Mouse (Mus musculus) naive thymus-derived CD4-positive, alpha-beta T cell, adult 2 months (primary cell): ENCODE measurements around the gene Srpk2.
"Not testable (repeated sequence)": the region's sequence is repeated elsewhere in the genome, so short reads cannot be mapped to it uniquely, and the experiment has no call there.

Experiments
- DNase-seq: peaks from one replicate; pipeline ENCODE4 v3.0.0-alpha.2; 2011; ENCODE audit warnings: low read depth

Gene Srpk2

DNA sequence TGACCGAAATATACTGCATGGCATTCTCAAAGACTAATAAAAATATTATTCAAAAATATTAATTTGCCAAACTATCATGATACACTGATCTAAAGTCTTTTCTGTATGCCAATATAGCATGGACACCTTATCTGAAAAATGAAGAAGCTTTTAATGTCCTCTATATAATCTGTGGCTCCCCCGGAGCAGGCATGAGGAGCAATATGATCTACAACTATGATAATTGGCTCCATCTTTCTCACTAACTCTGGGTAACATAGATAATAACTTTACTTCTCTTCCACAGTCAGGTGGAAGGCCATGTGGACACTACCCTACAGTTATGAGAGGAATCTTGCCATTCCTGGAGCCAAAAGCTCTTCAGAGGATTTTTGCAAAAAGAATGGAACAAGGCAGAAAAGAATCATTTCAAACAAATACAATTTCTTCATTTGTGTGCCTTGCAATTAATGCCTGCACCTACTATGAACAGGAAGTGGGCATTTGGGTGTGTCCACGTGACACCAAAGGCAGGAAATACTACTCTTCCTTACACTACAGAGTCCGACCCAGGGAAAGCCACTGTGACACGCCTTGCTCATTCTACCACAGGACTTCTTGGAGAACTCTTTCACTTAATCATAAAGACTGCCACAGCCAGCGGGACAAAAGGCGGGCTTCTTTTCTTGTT lies 80.2 kb downstream of the Srpk2 start:
- peak; percentile 62 for DNase-seq

DNA sequence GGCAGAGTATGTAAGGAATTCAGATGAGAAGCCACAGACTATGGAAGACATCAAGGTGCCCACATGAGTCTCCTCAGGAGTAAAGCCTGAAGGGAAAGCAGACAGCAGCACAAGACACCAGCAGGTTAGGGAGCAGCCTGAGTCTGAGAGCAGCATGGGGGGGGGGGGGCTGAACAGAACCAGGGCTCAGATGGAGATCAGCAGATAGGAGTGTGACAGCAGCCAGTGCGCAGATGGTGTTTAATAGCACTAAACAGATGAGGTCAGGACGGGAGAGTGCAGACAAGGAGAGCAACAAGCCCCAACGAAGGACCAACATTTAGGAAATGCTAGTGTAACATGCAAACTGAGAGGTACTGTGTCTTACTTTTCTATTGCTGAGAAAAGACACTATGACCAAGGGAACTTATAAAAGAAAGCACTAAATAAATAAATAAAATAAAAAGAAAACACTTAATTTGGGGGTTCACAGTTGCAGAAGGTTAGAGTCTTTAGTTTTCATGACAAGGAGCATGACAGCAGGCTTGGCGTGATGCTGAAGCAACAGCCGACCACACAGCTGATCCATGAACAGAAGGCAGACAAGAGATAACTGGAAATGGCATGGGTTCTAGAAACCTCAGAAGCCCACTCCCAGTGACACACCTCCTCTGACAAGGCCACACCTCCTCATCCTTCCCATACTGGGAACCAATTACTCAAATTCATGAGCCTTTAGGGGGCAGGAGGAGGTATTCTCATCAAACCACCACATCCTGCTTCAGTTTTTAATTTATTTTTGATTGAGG lies 84.5 kb downstream of the Srpk2 start:
- DNase-seq: no peak

DNA sequence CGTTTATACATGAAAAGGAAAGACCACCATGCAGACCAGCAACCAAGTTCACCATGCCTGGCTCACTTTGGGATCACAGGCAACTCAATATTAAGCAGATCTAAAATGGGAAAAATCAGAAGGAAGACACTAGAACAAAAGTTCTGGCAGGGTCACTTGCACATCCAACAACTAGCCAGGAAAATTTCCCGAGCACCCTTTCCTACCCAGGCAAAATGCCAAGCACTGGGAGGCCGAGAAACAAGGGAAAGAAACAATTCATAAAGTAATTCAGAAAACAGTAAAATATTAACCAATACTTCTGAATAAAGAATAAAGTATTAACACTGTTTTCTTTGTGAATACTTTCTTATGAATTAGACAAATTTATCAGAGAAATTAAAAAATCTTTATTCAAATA lies 85.2 kb downstream of the Srpk2 start:
- no peak for DNase-seq

DNA sequence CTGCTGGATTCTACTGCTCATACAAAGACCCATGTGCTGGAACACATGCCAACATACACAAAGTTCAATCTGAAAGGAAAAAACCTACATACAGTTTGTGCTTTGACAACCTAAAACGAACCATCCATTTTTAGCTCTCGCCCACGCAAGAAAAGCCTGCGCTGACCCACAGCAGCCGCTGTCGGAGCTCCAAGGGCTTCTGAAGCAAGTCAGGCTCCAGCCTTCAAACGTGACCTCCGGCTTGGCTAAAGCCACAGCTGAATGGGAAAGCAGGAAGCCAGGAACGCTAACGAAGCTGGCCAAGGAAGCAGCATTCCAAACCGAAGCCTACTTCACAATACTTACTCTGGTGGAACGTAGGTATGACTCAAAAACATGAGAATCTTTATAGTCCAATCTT lies 85.9 kb downstream of the Srpk2 start:
- no peak for DNase-seq

DNA sequence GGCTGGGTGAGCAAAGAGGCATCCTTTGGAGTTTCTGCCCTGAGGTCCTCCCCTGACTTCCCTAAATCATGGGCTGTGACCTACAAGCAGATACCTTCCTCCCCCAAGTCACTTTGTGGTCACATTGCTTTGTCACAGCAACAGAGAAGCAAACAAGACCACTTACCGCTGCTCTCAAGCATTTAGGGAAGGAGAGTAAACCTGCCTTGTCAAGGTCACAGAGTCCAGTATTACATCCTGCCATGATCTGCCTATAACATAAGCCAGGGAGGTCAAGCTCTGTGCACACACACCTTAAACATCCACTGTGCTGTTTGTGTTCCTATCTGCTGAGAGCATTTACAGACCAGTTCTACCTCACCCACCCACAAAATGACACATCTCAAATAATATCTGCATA lies 86.4 kb downstream of the Srpk2 start:
- no peak for DNase-seq

DNA sequence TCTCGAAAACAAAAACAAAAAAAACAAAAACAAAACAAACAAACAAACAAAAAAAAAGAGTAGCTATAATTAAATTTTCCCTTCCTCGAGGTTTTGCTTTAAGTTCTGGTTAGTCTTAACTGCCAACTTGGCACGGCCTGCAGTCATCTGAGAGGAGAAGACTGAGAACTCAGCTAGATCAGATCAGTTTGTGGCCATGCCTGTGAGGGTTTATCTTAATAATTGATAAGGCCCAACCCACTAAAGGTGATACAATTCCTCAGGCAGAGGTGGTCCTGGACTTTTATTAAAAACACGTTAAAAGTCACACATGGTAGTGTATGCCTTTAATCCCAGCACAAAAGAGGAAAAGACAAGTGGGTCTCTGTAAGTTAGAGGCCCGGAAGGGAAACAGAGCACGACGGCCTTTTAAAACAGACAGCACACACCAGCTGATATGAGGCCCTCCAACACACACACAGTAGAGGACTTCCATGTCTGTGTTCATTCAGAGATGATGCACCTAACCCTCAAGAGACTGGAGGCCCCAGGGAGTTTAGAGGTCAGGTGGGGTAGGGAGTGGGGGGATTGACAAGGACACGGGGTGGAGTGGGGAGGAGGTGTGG lies 87.1 kb downstream of the Srpk2 start:
- no peak for DNase-seq

DNA sequence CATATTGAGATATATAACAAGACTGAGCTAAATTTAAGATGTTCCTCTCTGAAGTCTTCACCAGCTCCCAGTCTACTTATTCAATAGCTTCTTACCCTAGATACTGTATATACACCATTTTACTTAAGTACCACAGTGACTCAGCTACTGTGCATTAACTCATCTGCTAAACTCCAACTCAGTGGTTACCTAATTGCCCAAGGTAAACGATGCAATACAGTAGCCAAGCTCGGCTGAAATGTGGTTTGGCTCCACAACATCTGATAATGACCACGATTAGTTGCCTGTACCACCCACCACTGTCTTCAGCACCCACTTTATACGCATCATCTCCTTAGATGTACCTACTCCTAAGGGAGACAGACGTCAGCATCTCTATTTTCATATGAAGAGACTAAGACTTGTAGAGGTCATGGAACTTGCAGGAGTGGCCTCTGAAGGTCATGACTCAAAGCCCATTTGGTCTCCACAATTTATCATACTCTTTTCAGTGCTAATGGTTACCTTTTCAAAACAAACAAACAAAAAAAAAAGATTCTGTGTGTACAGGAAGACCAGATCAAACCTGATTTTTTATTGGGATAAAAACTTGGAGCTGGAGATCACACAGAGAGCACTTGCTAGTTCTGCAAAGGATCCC lies 88.0 kb downstream of the Srpk2 start:
- no peak for DNase-seq

DNA sequence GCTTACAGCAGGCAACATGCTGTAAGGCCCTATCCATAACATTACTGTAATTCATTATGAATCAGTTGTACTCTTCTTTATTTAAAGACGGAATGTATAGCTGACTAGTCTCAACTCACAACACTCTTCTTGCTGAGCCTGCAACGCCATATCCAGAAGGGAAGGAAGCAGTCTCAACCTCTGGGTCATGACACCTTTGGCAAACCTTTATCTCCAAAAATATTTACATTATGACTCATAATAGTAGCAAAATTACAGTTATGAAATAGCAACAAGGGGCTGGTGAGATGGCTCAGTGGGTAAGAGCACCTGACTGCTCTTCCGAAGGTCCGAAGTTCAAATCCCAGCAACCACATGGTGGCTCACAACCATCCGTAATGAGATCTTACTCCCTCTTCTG lies 94.1 kb downstream of the Srpk2 start:
- DNase-seq: not testable (repeated sequence)

DNA sequence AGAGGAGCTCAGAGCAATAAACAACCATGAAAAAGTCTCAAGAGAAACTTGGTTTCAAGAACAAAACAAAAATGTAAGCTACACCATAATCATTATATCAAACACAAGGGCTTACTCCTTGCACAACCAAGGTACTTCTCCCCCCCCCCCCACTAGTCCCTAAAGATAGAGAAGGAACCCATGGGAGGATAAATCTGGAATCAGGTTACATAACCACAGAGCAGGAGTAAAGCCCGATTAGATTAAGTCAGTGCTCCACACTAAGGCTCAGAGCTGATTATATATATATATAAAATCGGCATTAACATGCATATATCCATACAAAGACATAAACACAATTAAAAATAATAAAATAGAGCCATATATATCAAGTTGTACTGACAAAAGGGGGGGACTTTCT lies 96.8 kb downstream of the Srpk2 start:
- no peak for DNase-seq

DNA sequence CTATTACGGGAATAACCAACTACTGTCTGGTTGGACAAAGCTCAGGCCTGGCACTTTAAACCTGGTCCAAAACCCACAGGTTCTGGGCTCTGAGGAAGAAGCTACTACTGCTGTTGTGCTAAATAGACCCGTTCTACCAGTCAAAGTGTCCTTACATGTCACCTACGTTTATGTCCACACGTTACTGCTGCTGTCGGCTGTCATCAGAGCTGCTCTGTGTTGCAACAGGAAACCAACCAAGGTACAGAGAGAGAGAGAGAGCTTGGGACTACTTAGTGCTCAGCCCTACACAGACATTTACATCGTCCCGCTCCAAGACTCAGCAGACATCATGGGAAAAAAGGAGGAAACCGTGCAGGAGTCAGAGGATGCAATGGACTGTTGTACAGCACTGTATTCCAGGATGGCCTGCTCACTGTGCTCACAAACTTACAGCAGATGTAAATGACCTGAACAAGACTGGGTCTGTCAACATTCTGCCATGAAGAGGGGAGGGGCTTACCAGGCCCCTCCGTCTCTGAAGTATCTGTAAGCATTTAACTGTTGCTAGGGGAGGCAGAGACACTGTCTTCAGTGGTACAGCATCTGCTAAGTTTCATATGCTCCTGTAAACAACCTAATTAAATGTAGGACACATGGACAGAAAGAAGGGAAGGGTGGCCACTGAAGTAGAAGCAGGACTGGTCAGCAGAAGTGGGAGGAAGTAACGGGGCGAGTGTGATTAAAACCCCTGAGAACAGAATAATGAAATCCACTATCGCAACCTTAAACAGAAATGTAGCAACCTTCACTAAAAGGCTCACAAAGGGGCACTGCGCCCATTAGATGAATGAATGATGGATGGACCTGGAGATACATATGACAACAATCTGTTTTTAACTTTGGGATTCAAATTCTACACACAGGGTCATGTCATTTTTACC lies 97.6 kb downstream of the Srpk2 start:
- DNase-seq: no peak

DNA sequence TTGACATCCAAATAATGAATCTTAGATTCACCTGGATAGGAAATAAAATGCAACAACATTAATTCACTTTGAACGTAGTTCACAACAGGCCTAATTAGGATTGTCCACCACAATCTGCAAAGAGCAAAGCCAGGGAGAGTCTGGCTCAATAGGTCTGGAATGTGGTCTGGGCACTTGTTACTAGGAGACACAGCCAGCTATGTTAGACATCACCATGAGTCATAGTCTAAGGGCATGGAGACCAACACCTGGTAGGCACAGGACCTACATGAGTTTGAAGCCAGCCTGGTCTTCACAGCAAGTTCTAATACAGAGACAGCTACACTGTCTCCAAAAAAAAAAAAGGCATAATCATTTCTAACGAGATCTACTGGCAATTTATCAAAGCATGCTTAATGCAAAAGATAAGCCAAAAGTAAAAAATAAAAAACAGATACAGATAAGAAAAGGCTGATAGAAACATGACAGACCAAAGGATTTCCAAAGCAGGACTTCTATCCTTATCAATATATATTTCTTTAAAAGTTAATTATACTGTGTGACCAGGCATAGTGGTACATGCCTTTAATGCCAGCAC lies 102.8 kb downstream of the Srpk2 start:
- no peak for DNase-seq

DNA sequence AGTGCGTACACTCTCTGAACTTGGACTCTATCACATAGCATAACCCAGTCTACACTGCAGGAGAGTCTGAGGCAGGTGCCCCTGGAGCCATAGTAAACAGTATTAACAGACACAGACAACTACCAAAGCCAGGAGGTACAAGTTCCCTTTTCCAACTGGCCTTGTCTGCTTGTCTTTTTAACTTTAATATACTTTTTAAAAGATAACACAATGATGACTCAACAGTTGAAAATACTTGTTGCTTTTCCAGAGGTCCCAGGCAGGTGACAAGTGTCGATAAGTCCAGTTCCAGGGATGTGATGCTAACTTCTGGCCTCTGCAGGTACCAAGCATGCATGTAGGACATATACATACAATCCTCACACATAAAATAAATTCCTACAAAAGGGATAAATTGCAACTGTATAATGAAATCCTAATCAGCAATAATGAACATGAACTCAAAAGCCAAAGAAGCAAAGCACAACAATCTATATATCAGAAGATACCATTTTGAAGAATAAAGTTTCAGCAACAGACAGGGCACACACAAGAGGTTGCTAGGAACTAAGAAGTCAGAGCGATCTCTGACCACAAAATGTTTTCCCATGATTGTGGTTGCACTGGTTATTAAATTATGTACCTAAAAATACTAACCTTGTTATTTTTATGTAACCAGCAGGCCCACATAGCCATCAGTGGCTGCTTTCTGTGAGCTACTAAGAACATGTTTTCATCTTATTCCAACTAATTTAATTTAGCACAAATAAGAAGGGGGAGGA lies 105.1 kb downstream of the Srpk2 start:
- no peak for DNase-seq

DNA sequence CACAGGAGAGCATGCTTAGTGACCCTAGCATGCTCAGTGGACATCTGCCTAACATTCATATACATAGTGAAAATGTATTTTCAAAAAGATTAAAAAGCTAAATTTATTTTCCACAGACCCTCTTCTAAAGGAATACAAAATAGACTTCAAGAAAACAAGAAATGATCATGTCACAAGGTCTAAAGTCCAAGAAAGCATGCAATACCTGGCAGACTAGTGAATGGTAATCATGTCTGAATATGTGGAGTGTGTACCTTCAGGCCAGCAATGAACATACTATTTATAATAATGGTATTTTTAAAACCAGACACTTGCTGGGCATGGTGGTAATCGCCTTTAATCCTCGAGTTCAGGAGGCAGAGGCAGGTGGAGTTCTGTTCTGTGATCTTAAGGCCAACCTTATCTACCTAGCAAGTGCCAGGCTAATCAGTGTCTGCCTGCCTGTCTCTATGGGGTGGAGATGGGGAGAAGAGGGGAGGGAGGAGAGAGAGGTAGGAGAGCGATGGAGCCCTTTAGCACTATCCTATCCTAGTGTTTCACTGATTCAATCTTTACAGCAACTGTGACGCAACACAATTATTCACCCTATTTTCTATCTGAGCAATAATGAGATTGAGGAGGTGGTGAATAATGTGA lies 106.0 kb downstream of the Srpk2 start:
- DNase-seq: no peak

DNA sequence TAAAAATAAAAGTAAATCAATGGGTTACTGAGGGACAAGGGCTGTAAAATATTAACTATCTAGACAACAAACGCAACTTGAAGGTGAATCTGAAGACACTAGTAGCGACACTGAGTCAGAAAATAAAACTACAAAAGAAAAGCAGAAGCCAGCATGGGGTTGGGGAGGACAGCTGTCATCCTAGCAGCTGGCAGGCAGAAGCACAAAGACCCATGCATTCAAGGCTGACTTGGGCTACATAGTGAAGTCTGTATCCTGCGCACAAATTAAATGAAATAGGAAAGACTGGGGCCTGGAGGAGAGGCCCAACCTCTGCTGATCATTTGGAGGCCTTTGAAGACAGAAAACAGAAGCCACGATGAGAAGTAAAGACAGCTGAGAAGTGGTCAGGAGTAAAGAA lies 106.6 kb downstream of the Srpk2 start:
- DNase-seq: no peak

DNA sequence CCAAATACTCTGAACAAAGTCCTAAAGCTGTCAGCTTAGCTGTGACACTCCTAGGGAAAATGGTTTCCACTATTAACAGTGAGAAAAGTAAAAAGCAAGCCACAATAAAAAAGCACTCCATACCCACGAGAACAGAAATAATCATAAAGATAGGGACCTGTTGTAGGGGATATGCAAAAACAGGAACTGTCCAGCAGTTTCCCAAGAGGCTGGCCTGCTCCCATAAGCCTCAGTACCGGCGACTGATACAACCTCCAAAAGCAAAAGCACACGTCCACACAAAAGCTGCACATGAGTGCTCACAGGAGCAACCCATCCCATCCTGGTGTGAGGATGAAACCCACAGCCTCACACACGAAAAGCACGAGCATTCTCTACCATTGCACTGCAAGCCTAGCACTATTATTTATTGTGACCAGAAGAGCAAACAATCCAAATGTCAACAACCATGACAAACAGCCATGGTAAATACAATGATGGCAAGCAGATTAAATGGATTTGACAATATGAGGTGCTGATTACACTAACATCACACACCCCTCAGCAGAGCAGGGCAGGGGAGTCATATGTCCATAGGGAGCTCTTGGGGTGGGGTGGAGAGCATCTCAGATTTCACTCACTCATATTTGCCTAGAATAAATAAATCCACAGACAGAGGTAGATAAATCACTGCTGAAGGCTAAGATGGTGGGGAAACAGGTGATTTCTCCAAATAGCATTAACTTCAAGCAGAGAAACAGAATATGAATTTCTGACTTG lies 107.9 kb downstream of the Srpk2 start:
- no peak for DNase-seq

DNA sequence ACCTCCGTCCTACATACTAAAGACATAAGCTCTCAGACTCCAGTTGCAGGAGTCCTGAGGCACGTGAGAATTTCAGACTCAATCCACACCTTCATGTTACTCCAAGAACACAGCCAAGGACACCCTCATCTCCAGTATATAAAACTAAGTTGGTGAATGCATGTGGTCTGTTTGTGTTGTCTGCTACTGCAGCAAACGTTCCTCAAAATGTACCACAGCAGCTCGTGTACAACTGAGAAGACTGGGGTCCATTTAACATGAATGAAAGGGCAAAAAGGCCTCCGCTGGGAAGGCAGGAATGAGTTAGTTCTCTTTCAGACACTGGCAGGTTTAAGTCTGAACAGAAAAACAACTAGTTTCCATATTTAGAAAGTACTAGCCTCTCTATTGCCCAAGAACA lies 110.5 kb downstream of the Srpk2 start:
- no peak for DNase-seq

DNA sequence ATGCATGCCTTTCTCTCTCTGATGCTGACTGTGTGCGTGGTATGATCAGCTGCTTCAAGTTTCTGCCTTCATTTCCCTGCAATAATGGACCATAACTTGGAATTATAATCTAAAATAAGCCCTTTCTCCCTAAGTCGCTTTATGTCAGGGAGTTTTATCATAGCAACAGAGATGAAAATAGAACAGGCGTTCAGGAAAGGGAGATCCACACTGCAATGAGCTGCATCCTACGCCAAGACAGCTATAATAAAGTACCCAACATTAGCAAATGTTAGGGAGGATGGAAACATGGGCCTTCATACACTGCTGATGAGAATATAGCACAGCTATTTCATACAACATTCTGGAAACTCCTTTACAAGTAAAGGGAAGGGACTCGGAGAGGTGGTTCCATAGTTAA lies 116.2 kb downstream of the Srpk2 start:
- DNase-seq: no peak

DNA sequence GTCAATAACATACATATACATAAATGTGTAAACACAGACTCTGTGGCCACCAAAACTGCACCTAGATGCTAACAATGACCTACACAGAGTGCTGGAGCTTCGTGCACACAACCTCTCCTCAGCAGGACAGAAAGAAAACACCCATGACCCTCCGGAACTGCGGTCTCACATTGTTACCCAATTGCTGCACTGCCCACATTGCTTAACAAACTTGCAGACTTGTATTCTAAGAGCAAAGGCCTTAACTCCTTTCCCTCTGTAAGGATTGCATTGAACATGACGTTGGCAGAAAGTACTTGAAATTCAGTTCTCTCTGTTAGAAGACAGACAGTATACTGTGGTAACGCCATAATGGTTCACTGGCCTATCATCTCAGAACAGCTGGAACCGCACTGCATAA lies 118.0 kb downstream of the Srpk2 start:
- DNase-seq: no peak

DNA sequence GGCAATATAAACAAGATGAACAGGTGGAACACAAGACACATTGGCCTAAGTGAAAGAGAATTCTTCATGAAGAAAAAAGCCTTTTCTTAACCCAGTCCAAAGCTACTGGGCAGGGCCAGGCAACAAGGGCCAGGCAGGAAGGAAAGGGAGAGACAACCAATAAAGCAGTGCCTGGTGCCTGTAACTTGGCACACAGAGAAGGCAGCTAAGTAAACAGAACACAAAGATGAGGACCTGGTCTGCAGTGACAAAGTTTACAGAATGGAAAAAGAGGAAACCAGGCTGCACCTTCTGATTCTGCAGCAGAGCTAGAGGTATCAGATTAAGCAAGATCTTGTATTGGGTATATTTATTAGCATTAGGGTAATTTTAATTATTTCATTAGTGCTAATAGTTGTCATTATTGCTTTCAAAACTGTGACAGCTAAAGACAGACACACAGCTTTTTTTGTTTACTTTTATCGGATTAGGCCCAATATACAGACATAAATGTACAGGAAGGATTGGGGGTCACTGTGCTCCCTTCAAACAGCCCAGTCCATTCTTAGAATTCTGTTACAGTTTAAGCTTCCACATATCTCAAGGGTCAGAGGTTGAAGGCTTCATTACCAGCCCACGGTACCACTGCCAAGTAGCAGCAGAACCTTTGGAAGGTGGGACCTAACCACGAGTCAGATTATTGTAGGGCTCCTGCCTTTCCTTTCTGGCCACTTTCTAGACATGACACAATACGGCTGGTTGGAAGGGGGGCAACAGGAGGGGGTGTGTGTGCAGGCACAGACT lies 121.9 kb downstream of the Srpk2 start:
- no peak for DNase-seq
